Mouse (Mus musculus) megakaryocyte-erythroid progenitor cell, adult 5-6 weeks (primary cell): ENCODE results near the gene Aff1. TPM values are rescaled to one million over a fixed set of nuclear protein-coding genes. Genes with fewer than 3 reads are reported as not detected.
A peak's percentile ranks its signal among the peaks of the same experiment; 100 is the strongest.

Experiments
- ATAC-seq: replicated peaks from 2 replicates; pipeline ENCODE4 v1.8.0; 2016; ENCODE audit warnings: mild to moderate bottlenecking, inconsistent platforms; ENCODE audit not compliant: severe bottlenecking, poor library complexity, low FRiP score, low TSS enrichment
- total RNA-seq, 2 experiments: library from RNA; stranded (forward) in 1 of 2; stranded (reverse) in 1 of 2; fragments of 200-1000, 215-1000 nt in 1 of 2; fragments of >200 nt in 1 of 2; fragmentation: Nextera tagmentation in 1 of 2; gene quantifications; 2 replicates each; pipeline ENCODE4 v1.2.3; 2014 to 2017

Aff1 gene
- total RNA-seq, 2 experiments from 2014 or later, result 15.6 to 58.0 TPM

- no peak for ATAC-seq
Observed at GRCm38 (mm10) chr5:103765356-103765755, 73.2 kb downstream of the Aff1 start.

GRCm38 (mm10) chr5:103765758-103766431 is 73.7 kb downstream of the Aff1 start:
- ATAC-seq, result peak; percentile 50

GRCm38 (mm10) chr5:103766432-103766815 is 74.2 kb downstream of the Aff1 start:
- no peak for ATAC-seq

GRCm38 (mm10) chr5:103768961-103769360 is 76.8 kb downstream of the Aff1 start:
- no peak for ATAC-seq

GRCm38 (mm10) chr5:103769701-103770100 is 77.5 kb downstream of the Aff1 start:
- peak; percentile 31 for ATAC-seq

GRCm38 (mm10) chr5:103770447-103771222 is 78.5 kb downstream of the Aff1 start:
- ATAC-seq, result peak; percentile 28

- ATAC-seq, result no peak
Observed at GRCm38 (mm10) chr5:103771380-103771779, 79.2 kb downstream of the Aff1 start.

GRCm38 (mm10) chr5:103772252-103772651 is 80.1 kb downstream of the Aff1 start:
- no peak for ATAC-seq

GRCm38 (mm10) chr5:103773100-103773552 is 81.0 kb downstream of the Aff1 start:
- no peak for ATAC-seq

- ATAC-seq, result peak; percentile 50
Observed at GRCm38 (mm10) chr5:103774703-103775333, 82.6 kb downstream of the Aff1 start.

GRCm38 (mm10) chr5:103775429-103775828 is 83.3 kb downstream of the Aff1 start:
- no peak for ATAC-seq

- ATAC-seq, result no peak
Observed at GRCm38 (mm10) chr5:103776842-103777241, 84.7 kb downstream of the Aff1 start.

GRCm38 (mm10) chr5:103777446-103777845 is 85.3 kb downstream of the Aff1 start:
- ATAC-seq, result no peak

- no peak for ATAC-seq
Observed at GRCm38 (mm10) chr5:103778314-103779117, 86.3 kb downstream of the Aff1 start.

GRCm38 (mm10) chr5:103779836-103780235 is 87.7 kb downstream of the Aff1 start:
- no peak for ATAC-seq

- ATAC-seq, result no peak
Observed at GRCm38 (mm10) chr5:103780266-103780665, 88.1 kb downstream of the Aff1 start.

- ATAC-seq, result 0 out of 2 replicates have a peak, but pooled peaks have one; percentile 27
Observed at GRCm38 (mm10) chr5:103780836-103781235, 88.7 kb downstream of the Aff1 start.

- no peak for ATAC-seq
Observed at GRCm38 (mm10) chr5:103783086-103783668, 91.0 kb downstream of the Aff1 start.

- ATAC-seq, result no peak
Observed at GRCm38 (mm10) chr5:103786096-103786495, 93.9 kb downstream of the Aff1 start.
